Mouse (Mus musculus) cerebellum, adult 2 months (tissue): ENCODE data around the gene Hmgn1.

Source experiments
- CTCF ChIP-seq: fragments of 200-500 bp; IDR thresholded peaks from 2 replicates; pipeline ENCODE4 v1.5.1; 2011; ENCODE audit warnings: low read depth, mild to moderate bottlenecking, control low read depth, low read length, moderate library complexity, borderline replicate concordance; ENCODE audit not compliant: insufficient read depth
- POLR2A ChIP-seq: fragments of 200-500 bp; IDR thresholded peaks from 2 replicates; pipeline ENCODE4 v1.6.1; 2011; ENCODE audit warnings: low read length, control low read depth, borderline replicate concordance; ENCODE audit not compliant: insufficient read depth

DNA sequence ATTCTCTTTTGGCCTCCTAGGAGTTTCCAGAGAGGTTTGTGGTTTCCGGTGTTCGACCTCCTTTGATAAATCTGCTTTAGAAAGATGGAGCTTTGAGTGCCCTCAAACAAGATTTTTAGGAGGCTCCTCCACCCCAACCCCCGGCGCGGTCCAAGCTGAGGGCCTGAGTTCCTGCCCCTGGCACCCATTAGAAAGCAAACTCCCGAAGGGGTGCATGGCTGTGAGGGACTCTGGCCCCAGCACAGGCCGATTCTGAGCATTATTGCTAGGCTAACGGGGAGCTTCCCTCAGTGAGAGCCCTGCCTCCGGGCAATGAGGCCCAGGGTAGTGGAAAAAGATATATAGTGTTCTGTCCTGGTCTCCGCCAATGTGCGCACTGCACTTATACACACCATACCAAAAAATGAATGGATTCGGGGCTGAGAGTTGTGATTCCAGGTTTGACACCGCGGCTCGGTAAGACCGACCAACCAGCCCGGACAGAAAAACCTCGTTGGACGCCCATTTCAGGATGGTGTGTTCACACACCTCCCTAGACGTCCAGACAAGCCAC lies 32.3 kb upstream of the Hmgn1 start:
- TF ChIP-seq CTCF, result no peak
- TF ChIP-seq POLR2A, result no peak
